Mouse (Mus musculus) hindbrain, embryonic 12.5 days (tissue): Measurements from ENCODE around the gene Actl6a. TPM values are rescaled to one million over a fixed set of nuclear protein-coding genes. Genes with fewer than 3 reads are reported as not detected.

ENCODE experiments used
- ATAC-seq: fragments of 200-750 bp; cut with Nextera tagmentation; 2 replicates; pipeline ENCODE4 v1.8.0; 2017; ENCODE audit warnings: moderate TSS enrichment; ENCODE audit not compliant: low FRiP score
- H3K27ac ChIP-seq: fragments of 300-500 bp; sonication (generic); 2 replicates; pipeline ENCODE4 v1.5.1; 2016; ENCODE audit warnings: mild to moderate bottlenecking
- H3K27me3 ChIP-seq: fragments of 300-500 bp; sonication (generic); 2 replicates; pipeline ENCODE4 v1.6.1; 2016; ENCODE audit warnings: mild to moderate bottlenecking
- H3K36me3 ChIP-seq: fragments of 300-500 bp; sonication (generic); 2 replicates; pipeline ENCODE4 v1.6.1; 2016; ENCODE audit warnings: mild to moderate bottlenecking
- H3K4me1 ChIP-seq: fragments of 300-500 bp; sonication (generic); 2 replicates; pipeline ENCODE4 v1.6.1; 2016
- H3K4me2 ChIP-seq: fragments of 300-500 bp; sonication (generic); replicated peaks from 2 replicates; pipeline ENCODE4 v1.6.1; 2016; ENCODE audit warnings: mild to moderate bottlenecking
- H3K4me3 ChIP-seq: fragments of 300-500 bp; sonication (generic); 2 replicates; pipeline ENCODE4 v1.5.1; 2016; ENCODE audit warnings: mild to moderate bottlenecking
- H3K9ac ChIP-seq: fragments of 300-500 bp; sonication (generic); 2 replicates; pipeline ENCODE4 v1.6.1; 2016; ENCODE audit warnings: mild to moderate bottlenecking, moderate library complexity
- H3K9me3 ChIP-seq: fragments of 300-500 bp; sonication (generic); replicated peaks from 2 replicates; pipeline ENCODE4 v1.6.1; 2016; ENCODE audit warnings: mild to moderate bottlenecking
- WGBS: fragments of 180-500 bp; shearing (Covaris S2); methylation state at CpG from one replicate; pipeline ENCODE4 v1.1.7; 2016; 5-methylcytosine and 5-hydroxymethylcytosine counted together
- polyA plus RNA-seq: library from polyadenylated mRNA; unstranded; fragments of >200 nt; fragmentation: Nextera tagmentation; extraction: Ambion mirVana; gene quantifications from 2 replicates; pipeline ENCODE4 v1.2.1, GENCODE M21; 2016

The Actl6a gene
- polyA plus RNA-seq, 1 experiment from 2014 or later, result 164 TPM

- no peaks in the 10 kb centered on the region for H3K36me3 ChIP-seq
- no peak overlapping the region for H3K27ac ChIP-seq
- no peak for ATAC-seq
- no peak overlapping the region for H3K9ac ChIP-seq
- H3K4me2 ChIP-seq, result no peak overlapping the region
- no peak overlapping the region for H3K4me3 ChIP-seq
- no peaks in the 10 kb centered on the region for H3K4me1 ChIP-seq
- H3K27me3 ChIP-seq, result no peaks in the 10 kb centered on the region
- no peaks in the 10 kb centered on the region for H3K9me3 ChIP-seq
- WGBS, result 86% methylated on average over 6 of the region's 6 CpGs
Observed at GRCm38 (mm10) chr3:32676393-32676792, 29.7 kb upstream of the Actl6a start.

- H3K9me3 ChIP-seq, result no peaks in the 10 kb centered on the region
- no peak overlapping the region for H3K4me3 ChIP-seq
- ATAC-seq, result no peak
- no peaks in the 10 kb centered on the region for H3K4me1 ChIP-seq
- no peak overlapping the region for H3K27ac ChIP-seq
- no peak overlapping the region for H3K9ac ChIP-seq
- no peaks in the 10 kb centered on the region for H3K36me3 ChIP-seq
- no peaks in the 10 kb centered on the region for H3K27me3 ChIP-seq
- H3K4me2 ChIP-seq, result no peak overlapping the region
- 79% methylated on average over 12 of the region's 12 CpGs for WGBS
Observed at GRCm38 (mm10) chr3:32682910-32683531, 23.1 kb upstream of the Actl6a start.

- ATAC-seq, result no peak
- Histone ChIP-seq H3K9me3 (no peaks in the 10 kb centered on the region), H3K27ac (no peak overlapping the region), H3K27me3 (no peaks in the 10 kb centered on the region), H3K4me2 (no peak overlapping the region), H3K9ac (no peak overlapping the region), H3K4me3 (no peak overlapping the region), H3K4me1 (no peaks in the 10 kb centered on the region), H3K36me3 (no peaks in the 10 kb centered on the region)
- 90% methylated on average over 3 of the region's 3 CpGs for WGBS
Observed at GRCm38 (mm10) chr3:32684631-32685030, 21.5 kb upstream of the Actl6a start.

GRCm38 (mm10) chr3:32686537-32686936 is 19.6 kb upstream of the Actl6a start:
- no peak for ATAC-seq
- Histone ChIP-seq H3K4me3 (no peak overlapping the region), H3K36me3 (no peaks in the 10 kb centered on the region), H3K9me3 (no peaks in the 10 kb centered on the region), H3K27me3 (no peaks in the 10 kb centered on the region), H3K9ac (no peak overlapping the region), H3K4me2 (no peak overlapping the region), H3K4me1 (no peaks in the 10 kb centered on the region), H3K27ac (no peak overlapping the region)
- 76% methylated on average over 1 of the region's 1 CpGs for WGBS

- no peak overlapping the region for H3K27ac ChIP-seq
- no peaks in the 10 kb centered on the region for H3K27me3 ChIP-seq
- no peaks in the 10 kb centered on the region for H3K4me1 ChIP-seq
- H3K4me3 ChIP-seq, result no peak overlapping the region
- no peaks in the 10 kb centered on the region for H3K9me3 ChIP-seq
- no peak overlapping the region for H3K4me2 ChIP-seq
- H3K36me3 ChIP-seq, result no peaks in the 10 kb centered on the region
- ATAC-seq, result no peak
- no peak overlapping the region for H3K9ac ChIP-seq
- 75% methylated on average over 4 of the region's 4 CpGs for WGBS
Observed at GRCm38 (mm10) chr3:32687156-32687555, 18.9 kb upstream of the Actl6a start.

- H3K9me3 ChIP-seq, result no peaks in the 10 kb centered on the region
- H3K4me3 ChIP-seq, result no peak overlapping the region
- H3K9ac ChIP-seq, result no peak overlapping the region
- no peak overlapping the region for H3K27ac ChIP-seq
- H3K4me1 ChIP-seq, result no peaks in the 10 kb centered on the region
- no peak overlapping the region for H3K4me2 ChIP-seq
- ATAC-seq, result no peak
- H3K27me3 ChIP-seq, result no peaks in the 10 kb centered on the region
- H3K36me3 ChIP-seq, result no peaks in the 10 kb centered on the region
- WGBS, result 91% methylated on average over 9 of the region's 9 CpGs
Observed at GRCm38 (mm10) chr3:32689567-32689999, 16.5 kb upstream of the Actl6a start.

GRCm38 (mm10) chr3:32690008-32690407 is 16.1 kb upstream of the Actl6a start:
- no peak overlapping the region for H3K9ac ChIP-seq
- H3K27me3 ChIP-seq, result no peaks in the 10 kb centered on the region
- no peak overlapping the region for H3K4me3 ChIP-seq
- WGBS, result 93% methylated on average over 3 of the region's 3 CpGs
- H3K4me1 ChIP-seq, result no peaks in the 10 kb centered on the region
- no peak overlapping the region for H3K4me2 ChIP-seq
- no peaks in the 10 kb centered on the region for H3K9me3 ChIP-seq
- H3K27ac ChIP-seq, result no peak overlapping the region
- no peak for ATAC-seq
- no peaks in the 10 kb centered on the region for H3K36me3 ChIP-seq

GRCm38 (mm10) chr3:32690901-32691300 is 15.2 kb upstream of the Actl6a start:
- Histone ChIP-seq H3K4me1 (no peaks in the 10 kb centered on the region), H3K27me3 (no peaks in the 10 kb centered on the region), H3K4me2 (no peak overlapping the region), H3K4me3 (no peak overlapping the region), H3K27ac (no peak overlapping the region), H3K36me3 (no peaks in the 10 kb centered on the region), H3K9ac (no peak overlapping the region), H3K9me3 (no peaks in the 10 kb centered on the region)
- ATAC-seq, result no peak
- WGBS, result 52% methylated on average over 1 of the region's 1 CpGs

GRCm38 (mm10) chr3:32691841-32692240 is 14.3 kb upstream of the Actl6a start:
- H3K27ac ChIP-seq, result no peak overlapping the region
- H3K27me3 ChIP-seq, result no peaks in the 10 kb centered on the region
- no peak overlapping the region for H3K4me3 ChIP-seq
- H3K9ac ChIP-seq, result no peak overlapping the region
- 86% methylated on average over 5 of the region's 5 CpGs for WGBS
- no peaks in the 10 kb centered on the region for H3K4me1 ChIP-seq
- no peak overlapping the region for H3K4me2 ChIP-seq
- H3K36me3 ChIP-seq, result no peaks in the 10 kb centered on the region
- no peak for ATAC-seq
- H3K9me3 ChIP-seq, result no peaks in the 10 kb centered on the region

GRCm38 (mm10) chr3:32694211-32694610 is 11.9 kb upstream of the Actl6a start:
- 51% methylated on average over 5 of the region's 5 CpGs for WGBS
- no peaks in the 10 kb centered on the region for H3K4me1 ChIP-seq
- no peaks in the 10 kb centered on the region for H3K27me3 ChIP-seq
- no peak for ATAC-seq
- no peaks in the 10 kb centered on the region for H3K36me3 ChIP-seq
- H3K27ac ChIP-seq, result no peak overlapping the region
- H3K9me3 ChIP-seq, result no peaks in the 10 kb centered on the region
- no peak overlapping the region for H3K4me2 ChIP-seq
- H3K4me3 ChIP-seq, result no peak overlapping the region
- no peak overlapping the region for H3K9ac ChIP-seq

GRCm38 (mm10) chr3:32694737-32695582 is 11.1 kb upstream of the Actl6a start:
- Histone ChIP-seq H3K9ac (no peak overlapping the region), H3K27ac (no peak overlapping the region), H3K4me2 (no peak overlapping the region), H3K4me1 (no peaks in the 10 kb centered on the region), H3K27me3 (no peaks in the 10 kb centered on the region), H3K9me3 (no peaks in the 10 kb centered on the region), H3K36me3 (no peaks in the 10 kb centered on the region), H3K4me3 (no peak overlapping the region)
- WGBS, result 80% methylated on average over 12 of the region's 12 CpGs
- ATAC-seq, result no peak

- H3K27me3 ChIP-seq, result no peaks in the 10 kb centered on the region
- no peaks in the 10 kb centered on the region for H3K36me3 ChIP-seq
- H3K9ac ChIP-seq, result no peak overlapping the region
- H3K4me1 ChIP-seq, result no peaks in the 10 kb centered on the region
- H3K27ac ChIP-seq, result no peak overlapping the region
- ATAC-seq, result no peak
- no peaks in the 10 kb centered on the region for H3K9me3 ChIP-seq
- H3K4me3 ChIP-seq, result no peak overlapping the region
- H3K4me2 ChIP-seq, result no peak overlapping the region
- WGBS, result 86% methylated on average over 4 of the region's 4 CpGs
Observed at GRCm38 (mm10) chr3:32695583-32695980, 10.5 kb upstream of the Actl6a start.
